Mouse (Mus musculus) thymus, postnatal 0 days (tissue): ENCODE measurements around the gene Kpna6. TPM values are rescaled to one million over a fixed set of nuclear protein-coding genes. Genes with fewer than 3 reads are reported as not detected.

Source experiments
- DNase-seq: peaks from one replicate; pipeline ENCODE4 v3.0.0-alpha.2; 2015; ENCODE audit warnings: low spot score
- polyA plus RNA-seq: library from polyadenylated mRNA; unstranded; fragments of >200 nt; fragmentation: Nextera tagmentation; extraction: Ambion mirVana; gene quantifications from 2 replicates; pipeline ENCODE4 v1.2.1, GENCODE M21; 2015

Gene Kpna6
- polyA plus RNA-seq, 1 experiment from 2014 or later = 8.9 TPM

DNA sequence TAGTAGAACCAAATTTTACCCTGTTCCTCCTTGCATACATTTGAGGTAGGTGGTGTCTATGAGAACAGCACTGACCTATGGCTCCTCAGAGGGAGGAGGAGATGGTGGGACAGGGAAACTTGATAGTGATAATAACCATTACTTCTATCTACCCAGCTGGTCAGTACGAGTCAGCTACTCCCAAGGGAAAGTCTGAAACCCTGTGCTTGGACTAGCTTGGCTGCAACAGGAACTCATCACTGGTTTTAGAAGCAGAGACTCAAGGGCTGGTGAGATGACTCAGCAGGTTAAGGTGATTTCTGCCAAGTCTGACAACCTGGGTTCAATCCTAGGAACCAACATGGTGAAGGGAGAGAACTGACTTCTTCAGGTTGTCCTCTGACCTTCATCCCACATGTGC lies 23.9 kb downstream of the Kpna6 start:
- DNase-seq = no peak

DNA sequence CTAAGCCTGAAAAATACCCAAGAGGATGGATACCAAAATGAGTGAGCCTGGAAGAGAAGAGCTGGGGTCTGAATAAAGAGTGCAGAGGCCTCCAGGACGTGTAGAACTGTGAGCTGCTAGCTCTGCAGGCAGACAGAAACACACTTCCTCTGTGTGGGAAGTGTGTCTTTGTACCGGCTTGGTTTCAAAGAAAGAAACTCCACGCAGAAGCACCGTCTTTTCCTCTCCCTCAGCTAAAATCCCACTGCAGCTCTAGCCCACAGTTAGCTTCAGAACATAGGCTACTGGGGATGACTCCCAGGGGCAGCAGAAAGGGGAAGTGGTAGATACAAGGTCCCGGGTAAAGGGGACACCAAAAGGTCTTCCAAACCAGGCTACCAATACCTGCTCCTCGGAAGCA lies 27.4 kb downstream of the Kpna6 start:
- DNase-seq = no peak

DNA sequence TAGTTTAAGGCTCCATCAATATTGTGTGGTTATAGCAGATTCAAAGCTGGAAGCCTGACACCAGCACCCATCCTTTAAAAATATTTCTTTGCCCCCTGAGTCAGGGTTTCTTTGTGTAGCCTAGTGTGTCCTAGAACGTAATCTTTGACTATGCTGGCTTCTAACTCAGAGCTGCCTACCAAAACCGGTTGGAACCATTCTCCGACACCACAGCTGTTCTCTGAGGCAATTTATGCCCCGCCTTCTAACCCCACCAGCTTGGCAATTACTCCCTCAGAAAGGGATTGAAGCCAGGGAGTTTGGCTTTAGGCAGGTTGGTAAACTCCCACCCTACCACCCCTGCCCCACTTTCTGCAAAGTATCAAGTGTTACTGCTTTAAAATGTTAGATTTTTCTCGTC lies 30.8 kb downstream of the Kpna6 start:
- no peak for DNase-seq

DNA sequence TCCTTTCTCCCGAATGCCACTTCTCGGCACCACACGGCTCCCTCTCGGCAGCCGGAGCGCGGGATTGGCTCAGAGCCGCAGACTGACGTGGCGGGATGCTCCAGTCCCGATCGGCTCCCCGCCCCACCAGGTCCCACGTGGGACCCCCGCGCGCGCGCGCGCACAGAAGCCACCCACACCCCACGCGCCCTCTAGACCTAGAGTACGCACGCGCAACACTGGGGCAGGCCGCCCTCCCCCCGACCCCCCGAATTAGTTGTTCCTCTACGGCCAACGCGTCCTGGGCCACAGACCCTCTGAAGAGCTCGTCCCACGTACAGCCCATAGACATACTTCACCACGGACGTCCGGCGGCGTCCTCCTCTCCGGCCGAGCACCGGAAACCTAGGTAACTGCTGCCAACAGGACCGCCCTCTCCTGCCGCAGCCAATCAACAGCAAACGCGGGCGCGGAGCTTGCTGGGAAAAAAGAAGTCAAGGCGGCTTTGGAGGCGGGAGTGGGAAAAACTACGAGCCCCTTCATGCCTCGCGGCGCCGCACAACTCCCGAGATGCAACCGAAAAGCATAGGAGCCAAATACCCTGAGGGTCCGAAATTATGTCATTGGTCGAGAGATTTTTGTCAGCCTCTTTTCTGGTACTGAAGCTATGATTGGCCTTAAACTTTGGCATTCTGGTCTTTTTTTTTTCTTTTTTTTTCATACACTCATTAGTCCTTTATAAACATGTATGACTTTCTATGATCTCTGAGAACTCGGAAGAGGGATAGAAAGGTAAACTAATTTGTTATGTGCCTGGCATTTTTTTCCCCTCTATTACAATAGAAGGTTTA lies 31.7 kb downstream of the Kpna6 start, which contains the start of gene Txlna:
Gene Txlna (minus strand): TSS at position 428 of the 830 bp plus-strand sequence.
- peak; percentile 97 for DNase-seq

DNA sequence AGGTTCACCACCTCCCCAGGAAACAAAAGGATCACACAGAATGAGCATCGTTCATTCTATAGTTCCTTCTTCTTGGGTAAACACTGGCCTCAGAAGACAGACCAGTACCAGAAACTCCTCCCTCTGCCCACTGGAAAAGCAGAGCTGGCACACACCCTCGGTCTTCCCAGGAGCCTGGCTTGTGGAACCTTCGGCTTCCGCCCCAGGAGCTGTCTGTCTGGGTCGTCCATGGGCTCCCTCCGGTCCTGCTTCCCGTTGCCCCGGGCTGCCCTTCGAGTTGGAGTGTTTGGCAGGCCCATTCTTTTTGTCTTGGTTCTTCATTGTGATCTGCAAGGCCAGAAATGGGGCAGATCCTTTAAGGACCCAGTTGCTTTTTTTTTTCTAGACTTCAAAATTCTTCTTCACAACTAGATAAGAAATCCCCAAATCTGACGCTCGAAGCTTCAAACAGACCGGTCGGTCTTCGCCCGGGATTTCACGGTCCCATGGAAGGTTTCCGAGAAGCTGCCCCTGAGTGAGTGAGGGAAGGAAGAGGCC lies 32.4 kb downstream of the Kpna6 start:
- no peak for DNase-seq

DNA sequence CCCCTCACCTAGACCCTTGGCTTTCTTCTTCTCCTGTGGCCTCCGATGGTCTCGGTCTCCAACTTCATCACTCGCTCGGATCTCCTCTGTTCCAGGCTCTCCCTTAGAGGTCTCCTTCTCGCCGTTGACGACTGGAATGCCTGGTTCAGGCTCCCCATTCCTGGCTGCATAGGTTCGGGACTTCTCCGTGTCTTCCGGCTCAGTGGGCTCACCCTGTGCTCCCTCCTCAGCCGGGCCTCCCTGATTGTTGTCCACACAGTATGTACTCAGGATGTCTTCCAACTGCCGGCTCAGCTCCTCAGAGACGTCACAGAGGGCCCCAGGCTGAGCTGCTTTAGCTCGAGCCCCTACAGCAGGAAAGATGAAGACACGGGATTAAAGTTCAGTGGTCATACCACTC lies 33.3 kb downstream of the Kpna6 start:
- DNase-seq = no peak

DNA sequence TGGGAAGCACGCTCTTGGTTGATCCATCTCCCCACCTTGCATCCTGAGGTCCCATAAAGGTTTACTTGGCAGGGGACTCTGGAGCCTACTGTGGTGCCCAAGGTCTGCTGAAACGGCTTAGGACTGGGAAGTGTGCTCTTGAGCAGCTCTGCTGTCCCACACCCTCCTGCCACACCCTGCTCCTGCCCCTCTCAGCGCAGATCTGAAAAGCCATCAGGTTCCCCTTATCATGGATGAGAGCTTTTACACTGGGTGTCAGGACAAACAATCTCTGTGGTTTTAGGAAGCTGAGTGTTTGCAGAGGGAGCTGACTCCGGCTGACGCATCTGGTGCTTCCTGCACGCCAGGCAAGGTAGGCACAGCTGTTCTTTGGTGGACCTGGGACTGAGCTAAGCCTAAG lies 38.7 kb downstream of the Kpna6 start:
- DNase-seq = no peak

DNA sequence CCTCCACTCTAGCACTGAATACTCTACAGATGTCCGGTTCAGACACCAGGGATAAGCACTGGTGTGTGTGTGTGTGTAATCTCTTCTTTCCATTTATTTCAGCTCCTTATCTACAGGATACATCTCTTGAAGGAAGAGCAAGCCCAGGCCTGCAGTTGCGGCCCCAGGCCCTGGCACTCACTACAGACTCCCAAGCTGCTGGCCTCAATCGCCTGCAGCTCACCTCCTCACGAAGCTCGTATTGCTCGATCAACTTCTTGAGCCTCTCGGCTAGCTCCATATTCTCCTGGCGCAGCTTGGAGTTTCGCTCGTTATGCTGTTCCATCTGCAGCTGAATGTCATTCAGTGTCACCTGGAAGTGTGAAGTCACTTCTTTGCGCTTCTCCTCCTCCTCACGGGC lies 40.7 kb downstream of the Kpna6 start:
- DNase-seq = no peak

DNA sequence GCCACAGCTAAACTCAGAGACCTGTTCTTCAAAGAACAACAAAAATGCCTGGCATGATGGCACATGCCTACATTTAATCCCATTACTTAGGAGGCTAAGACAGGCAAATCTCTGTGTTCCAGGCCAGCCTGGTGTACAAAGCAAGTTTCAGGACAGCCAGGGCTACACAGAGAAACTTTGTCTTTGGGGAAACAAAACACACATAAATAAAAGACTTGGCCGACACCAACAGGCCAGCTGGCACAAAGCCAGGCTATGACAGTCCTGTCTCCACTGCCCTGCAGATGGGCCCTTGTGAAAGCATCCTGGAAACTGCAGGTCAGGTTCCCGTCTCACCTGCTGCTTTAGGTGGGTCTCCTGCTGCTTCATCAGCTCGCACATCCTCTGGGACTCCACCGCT lies 41.6 kb downstream of the Kpna6 start:
- DNase-seq = no peak

DNA sequence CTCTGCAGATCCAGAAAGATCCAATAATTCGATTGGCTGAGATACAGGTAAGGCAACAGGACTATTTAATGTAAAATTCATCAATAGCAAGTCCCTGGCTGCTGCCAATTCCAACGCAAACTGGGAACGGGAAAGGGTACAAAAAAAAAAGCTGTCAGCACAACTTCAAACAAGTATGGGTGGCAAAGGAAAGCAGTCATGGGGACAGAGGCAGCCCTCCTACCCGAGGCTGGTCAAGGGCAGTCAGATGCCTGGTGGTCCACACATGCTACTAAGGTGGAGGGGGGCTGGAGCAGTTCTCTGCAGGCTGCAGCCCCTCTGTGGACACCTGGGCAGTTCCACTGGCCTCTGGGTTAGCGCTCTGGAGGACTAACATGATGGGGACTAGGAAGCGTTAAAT lies 46.5 kb downstream of the Kpna6 start:
- no peak for DNase-seq

DNA sequence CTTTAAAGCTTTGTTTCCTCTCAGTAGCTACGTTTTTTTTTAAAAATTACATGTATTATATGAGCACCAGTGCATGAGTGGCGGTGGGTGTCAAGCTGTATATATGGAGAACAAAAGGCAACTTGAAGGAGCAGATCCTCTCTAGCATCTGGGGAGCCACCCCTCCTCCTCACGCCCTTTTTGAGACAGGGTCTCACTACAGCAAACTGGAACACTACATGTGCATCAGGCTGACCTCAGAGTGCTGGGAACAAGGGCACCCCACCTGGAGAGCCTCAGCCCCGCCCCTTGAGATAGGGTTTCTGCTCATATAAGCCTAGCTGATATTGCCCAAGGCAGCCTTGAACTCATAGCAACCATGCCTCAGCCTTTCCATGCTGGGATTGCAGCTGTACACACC lies 47.1 kb downstream of the Kpna6 start:
- DNase-seq = no peak

DNA sequence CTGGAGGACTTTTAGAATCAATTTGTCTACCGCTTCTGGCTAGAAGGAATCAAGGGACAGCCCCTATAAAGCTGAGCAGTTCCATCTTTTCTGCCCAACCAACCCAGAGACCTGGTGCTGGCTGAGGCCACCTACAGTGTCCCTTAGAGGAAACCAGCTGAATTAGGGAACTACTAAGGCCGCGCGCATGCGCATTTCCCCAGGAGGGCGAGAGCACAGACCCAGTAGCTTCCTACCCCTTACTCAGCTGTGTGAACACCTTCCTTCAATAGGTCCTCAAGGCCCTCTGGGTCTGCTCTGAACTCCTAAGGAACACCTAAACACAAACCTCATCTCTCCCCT lies 47.6 kb downstream of the Kpna6 start:
- peak; percentile 86 for DNase-seq

DNA sequence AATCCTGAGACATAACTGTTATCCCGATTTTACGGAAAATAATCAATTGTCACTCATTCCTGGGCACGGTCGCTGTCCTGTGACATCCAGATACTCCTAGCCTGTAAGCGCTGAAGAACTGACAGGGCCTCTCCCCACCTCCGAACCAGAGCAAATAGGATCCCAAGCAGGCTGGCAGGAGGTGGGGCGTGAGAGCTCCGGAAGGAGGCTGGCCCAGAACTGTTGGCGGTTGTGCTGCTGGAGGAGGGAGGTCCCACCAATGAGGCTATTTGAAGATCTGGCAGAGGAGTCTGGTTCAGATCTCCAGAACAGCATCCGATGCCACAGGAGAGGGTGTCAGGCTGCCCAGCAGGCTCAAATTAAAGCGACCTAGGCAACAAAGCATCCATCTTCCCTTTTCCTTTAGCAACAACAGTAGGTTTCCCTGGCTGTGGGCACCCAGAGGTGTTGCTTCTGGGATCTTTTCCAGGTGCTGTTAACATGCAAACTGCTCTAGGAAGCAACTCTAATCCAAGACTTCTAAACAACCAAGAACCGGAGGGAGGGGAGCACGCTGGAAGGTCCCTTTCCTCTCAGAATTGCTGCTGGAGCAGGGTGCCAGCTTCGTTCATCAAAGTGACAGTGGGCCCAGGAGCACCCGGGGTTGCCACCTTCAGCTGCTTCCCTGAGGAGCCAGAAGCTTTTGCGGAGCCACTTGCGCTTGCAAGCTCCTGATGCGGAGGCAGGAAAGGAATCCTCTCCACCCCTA lies 48.1 kb downstream of the Kpna6 start:
- peak; percentile 96 for DNase-seq

DNA sequence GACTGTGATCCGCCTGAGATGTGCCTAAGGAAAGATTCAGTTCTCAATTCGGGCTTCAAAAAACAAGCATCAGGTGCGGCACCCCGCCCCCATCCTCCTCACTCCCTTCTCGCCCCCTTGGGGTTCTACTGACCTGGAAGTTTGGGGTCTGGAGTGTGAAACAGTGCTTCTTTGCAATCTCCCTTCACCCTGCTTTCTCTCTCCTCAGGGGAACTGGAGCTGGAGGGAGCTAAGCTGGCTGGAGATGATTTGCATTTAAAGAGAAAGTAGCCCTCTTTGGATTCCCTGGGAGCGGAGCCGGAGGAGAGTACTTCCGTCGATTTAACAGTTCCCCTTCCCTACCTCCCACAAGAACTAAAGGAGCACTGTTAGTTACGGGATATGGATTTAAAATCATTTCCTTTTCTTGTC lies 48.9 kb downstream of the Kpna6 start, which contains the start of gene Ccdc28b:
Gene Ccdc28b (minus strand): TSS at position 267 of the 411 bp plus-strand sequence.
- peak; percentile 48 for DNase-seq

DNA sequence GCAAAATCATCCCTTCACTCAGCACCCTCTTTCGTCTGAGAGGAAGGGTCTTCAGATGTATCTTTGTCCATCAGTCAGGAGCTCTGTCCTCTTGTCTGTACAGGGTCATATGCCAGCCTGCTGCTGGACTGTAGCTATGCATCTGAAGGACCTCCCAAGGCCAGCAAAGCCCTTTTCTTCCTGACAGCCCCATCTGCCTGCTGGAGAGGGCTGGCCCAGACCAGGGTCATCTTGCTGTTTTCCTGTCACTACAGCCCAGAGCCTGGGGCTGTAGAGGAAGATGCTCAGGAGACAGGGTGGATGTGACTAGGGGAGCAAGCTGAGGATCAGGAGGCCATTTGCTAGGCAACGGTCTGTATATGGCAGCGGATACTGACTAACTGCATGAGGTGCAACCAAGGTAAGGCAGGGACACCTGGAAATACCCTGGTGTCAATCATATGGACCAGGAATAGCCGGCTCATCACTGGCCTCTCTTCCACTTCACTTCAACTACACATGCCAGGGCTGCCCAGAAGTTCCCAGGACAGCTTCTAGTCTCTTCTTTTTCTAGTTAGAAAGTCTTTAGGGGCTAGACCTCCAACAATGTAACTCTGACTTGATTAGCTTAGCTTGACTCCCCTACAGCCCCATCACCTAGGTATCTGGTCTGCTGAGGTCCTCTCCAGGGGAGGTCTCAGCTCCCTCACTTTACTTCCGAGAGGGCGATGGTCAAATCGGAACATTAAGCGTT lies 49.6 kb downstream of the Kpna6 start:
- no peak for DNase-seq

DNA sequence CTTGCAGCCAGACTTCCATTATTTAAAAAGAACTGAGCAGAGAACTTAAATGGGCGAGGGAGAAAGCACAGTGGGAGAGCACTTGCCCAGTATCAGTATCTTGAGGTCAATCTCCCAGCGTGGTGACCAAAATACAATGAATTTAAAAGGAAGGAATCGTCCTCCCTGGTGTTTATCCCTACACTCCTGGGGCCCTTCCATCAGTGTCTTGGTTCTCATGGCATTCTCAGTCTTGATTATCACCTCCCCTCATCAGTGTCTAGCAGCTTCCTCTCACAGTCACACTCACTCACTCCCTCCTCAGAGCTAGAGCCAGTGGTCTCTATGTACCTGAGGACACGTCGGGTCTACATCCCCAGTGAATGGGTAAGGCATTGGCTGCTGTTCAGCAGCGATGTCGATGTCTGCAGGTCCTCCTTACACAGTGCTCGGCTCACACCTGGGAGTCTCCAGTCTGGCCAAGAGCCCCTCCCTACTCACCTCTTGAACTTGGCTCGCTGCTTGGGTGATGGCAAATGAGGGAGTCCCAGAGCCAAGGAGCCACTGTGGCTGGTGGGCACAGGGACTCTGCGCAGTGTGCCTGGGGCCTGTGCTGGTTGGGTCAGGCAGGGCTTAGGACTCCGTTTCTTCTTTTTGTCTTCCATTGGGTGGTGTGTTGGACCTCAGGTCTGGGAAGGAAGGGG lies 50.3 kb downstream of the Kpna6 start:
- no peak for DNase-seq

DNA sequence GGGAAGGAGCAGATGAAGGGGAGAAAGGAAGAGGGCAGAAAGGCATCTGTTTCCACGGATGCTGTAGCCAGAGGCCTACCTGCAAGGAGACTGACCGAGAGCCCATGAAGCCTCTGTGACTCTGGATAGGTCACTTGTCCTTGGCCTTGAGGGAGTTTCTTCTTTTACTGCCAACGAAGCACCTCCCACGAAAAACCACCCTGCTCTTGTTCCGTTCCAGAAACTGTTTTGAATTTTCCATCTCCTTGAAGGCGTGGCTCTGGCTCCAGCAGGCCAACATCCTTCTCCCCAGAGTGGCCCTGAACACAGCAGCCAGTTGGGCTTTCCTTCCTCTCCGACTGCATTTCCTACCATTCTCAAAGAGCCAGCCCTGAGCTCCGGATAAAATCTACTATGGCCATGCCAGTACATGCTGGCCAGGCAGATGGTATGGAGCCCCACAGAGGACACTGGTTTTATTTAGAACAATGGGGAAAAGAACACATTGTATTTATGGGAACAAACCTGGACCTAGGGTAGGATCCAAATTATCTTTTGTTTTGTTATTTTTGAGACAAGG lies 51.2 kb downstream of the Kpna6 start:
- DNase-seq = no peak

DNA sequence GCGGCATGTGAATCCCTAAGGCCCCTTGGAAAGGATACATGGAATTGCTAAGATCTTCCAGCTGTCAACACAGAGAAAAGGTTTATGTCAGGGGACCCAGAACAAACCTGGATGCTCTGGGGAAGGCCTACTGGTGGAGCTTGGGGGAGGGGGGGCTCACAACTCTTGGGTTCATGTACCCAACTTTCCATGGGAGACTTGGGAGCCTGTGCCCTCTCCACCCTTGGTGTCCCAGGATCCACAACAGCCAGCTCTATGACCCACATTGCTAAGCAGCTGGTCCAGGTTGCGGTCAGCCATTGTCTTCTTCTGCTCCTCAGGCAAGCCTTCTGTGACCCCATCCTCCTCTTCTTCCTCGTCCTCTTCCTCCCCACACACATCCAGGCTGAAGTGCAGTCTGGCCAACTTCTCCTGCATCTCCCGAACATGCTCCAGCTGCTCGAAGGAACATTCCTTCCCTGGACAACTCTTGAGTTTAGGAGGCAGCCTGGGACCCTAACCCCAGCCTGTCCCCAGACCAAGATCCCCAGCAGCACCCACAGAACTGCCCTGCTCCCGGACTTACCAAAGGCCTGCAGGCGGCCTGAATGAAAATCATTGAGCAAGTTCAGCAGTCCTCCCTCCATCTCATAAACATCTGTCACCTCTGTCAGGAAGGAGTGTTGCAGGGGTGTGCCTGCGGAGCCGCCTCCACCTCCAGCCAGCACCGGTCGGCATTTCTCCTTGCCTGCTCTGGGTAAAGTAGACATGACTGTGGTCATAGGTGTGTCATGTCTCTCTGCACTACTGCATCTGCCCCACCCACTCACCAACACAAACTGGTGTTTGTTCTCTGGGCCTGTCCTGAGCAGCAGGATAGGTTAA lies 51.9 kb downstream of the Kpna6 start:
- no peak for DNase-seq

DNA sequence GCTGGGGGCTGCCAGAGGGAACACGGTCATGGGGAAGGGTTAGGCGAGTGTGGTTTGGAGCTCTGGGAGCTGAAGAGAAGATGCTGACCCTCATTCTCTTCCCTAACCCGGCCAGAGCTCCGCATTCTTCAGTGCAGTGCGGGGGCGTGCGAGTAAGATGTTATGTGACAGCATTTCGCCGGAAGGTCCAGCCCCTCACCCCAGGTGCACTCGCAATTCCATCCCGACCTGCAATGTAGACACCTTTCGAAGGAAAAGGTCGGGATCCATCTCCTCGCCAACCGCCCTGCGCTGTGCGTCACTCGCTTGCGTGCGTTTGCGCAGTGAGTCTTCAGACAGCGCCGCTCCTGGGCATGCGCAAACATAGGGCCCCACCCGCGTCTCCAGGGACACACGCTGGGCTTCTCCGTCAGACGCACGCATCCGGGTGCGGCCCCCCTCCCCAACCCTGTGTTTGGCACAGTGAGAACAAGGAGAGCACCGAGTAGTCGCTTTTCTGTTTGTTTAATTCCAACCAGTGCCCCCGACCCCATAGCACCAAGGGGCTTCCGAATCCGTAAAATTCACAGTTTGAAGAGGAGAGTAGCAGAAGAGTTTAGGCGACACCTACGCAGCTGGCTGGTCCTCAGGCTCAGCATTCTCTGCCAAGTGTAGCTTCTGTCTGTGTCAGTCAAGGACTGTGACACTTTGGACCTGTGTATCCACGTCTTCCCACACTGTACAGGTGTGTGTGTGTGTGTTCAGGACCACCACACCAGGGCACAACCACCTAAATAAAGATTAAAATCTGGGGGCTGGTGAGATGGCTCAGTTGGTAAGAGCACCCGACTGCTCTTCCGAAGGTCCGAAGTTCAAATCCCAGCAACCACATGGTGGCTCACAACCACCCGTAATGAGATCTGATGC lies 53.5 kb downstream of the Kpna6 start, which contains the start of gene Iqcc:
Gene Iqcc (minus strand): TSS at position 314 of the 906 bp plus-strand sequence.
- peak; percentile 96 for DNase-seq
